Mouse (Mus musculus): ENCODE measurements around the gene Ajuba. TPM values are rescaled to one million over a fixed set of nuclear protein-coding genes. Genes with fewer than 3 reads are reported as not detected.

The Ajuba gene
- total RNA-seq, 4 experiments from 2014 or later: 1.3 to 2.4 (median 1.7) TPM

DNA sequence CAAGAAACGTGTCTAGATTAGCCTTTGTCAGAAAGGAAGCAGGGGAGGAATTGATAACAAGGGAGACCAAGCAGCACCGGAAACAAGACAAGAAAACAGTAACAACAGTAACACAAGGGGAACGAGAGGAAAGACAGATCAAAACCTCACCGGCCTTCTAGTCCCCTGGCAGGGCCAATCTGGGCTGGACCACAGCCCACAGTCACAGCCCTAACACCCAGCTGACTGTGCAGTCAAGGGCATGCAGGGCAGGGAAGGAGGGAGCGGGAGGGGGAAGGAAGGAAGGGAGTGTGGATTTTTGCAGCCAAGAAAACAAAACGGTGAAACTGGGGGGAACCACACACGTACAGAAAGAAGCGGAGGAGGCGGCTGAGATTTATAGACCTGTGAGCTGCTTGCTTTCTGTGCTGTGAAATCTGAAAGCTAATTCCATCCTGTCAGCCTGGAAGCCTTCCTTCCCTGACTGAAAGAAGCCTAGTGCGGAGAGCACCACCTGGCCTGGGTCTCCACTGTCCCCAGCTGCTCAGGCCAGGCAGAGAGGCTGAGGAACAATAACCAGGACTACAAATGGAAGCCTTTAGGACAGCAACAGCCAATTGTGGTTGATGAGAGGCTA lies 15.1 kb upstream of the Ajuba start:
- DNase-seq (ENCODE audit: low spot score in 2 of 2): peak in 1 of 2 experiments; percentile 55

- DNase-seq (ENCODE audit: low spot score in 2 of 2): no peak
Observed at GRCm38 (mm10) chr14:54591056-54591455, 13.7 kb upstream of the Ajuba start.

DNA sequence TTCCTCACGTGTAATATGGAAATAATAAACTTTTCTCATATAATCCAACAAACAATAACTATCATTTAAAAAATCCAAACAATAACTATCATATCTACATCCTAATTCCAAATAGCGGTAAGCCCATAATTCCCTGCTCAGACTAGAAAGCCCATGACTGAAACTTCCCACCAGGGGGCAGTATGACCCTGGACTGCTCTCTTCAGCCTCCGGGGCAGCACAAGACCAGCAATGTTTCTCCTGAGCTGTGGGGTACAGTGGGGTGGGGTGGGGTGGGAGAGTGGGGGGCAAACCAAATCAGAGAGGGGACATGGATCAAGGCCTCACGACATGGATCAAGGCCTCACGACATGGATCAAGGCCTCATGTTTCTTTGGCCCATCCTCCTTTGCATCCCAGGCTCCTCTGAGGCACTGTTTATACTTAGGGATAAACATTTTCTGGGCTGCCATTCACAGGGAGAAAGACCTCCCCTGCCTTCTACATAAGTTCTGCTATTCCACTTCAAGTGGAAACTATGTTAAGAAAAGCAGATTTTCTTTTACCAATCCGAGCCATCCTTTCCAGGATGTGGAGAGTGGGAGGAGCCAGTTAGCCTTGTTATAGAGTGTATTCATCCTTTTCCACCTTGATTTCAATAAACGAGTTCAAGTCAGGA lies 6.5 kb upstream of the Ajuba start:
- DNase-seq (ENCODE audit: low spot score in 2 of 2): no peak

GRCm38 (mm10) chr14:54582536-54582935 lies 5.2 kb upstream of the Ajuba start:
- no peak for DNase-seq (ENCODE audit: low spot score in 2 of 2)

- DNase-seq (ENCODE audit: low spot score in 2 of 2): no peak
Observed at GRCm38 (mm10) chr14:54579638-54580037, 2.3 kb upstream of the Ajuba start.

GRCm38 (mm10) chr14:54578063-54578462 lies 705 bp upstream of the Ajuba start:
- DNase-seq (ENCODE audit: low spot score in 2 of 2): no peak

- no peak for DNase-seq (ENCODE audit: low spot score in 2 of 2)
Observed at GRCm38 (mm10) chr14:54576241-54577088, 893 bp downstream of the Ajuba start.

- DNase-seq (ENCODE audit: low spot score in 2 of 2): no peak
Observed at GRCm38 (mm10) chr14:54575631-54576030, 1.7 kb downstream of the Ajuba start.

- no peak for DNase-seq (ENCODE audit: low spot score in 2 of 2)
Observed at GRCm38 (mm10) chr14:54575031-54575430, 2.3 kb downstream of the Ajuba start.

GRCm38 (mm10) chr14:54574253-54574652 lies 3.1 kb downstream of the Ajuba start:
- no peak for DNase-seq (ENCODE audit: low spot score in 2 of 2)

DNA sequence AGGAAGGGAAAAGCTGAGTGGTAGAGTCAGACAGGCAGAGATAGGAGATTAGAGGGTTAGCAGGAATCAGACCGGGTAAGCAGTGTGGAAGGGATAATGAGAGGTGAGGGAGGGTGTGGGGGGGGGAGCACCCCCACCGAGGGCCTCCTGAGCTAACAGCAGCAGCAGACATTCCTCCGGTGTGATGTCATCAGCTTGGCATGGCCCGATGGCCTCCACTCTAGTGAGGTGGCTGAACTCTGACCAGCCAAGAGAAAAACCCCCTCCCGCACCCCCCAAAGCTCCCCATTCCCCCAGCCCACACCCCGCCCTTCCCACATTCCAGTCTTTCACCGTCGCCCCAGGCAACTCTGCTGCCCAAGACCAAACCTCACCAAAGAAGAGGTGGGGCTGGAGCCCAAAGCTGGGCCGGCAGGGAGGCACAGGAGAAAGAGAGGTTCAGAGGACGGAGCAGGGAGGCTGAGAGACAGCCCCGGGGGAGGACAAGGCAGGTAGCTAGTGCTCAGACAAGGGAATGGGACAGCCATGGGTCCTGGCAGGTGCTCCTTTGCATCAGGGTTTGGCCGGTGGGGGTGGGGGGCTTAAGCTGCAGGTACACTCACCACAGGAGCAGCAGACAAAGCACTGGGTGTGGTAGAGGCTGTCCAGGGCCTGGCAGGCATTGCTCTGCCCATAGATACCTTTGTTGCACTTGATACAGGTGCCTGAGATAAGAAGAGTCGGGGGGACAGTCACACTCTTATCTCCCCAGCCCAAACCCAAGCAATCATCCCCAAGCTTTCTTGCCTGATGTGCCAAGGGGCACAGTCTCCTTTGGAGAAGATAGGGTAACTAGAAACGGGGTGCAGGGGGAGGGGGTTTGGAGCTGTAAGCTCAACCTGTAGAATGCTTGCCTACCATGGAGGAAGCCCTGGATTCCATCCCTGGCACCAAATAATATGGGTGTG lies 4.3 kb downstream of the Ajuba start:
- DNase-seq (ENCODE audit: low spot score in 2 of 2): no peak

GRCm38 (mm10) chr14:54572122-54572521 lies 5.2 kb downstream of the Ajuba start:
- no peak for DNase-seq (ENCODE audit: low spot score in 2 of 2)

GRCm38 (mm10) chr14:54569451-54570392 lies 7.6 kb downstream of the Ajuba start:
- no peak for DNase-seq (ENCODE audit: low spot score in 2 of 2)

- peak in 1 of 2 experiments; percentile 66 for DNase-seq (ENCODE audit: low spot score in 2 of 2)
Observed at GRCm38 (mm10) chr14:54568694-54569414, 8.5 kb downstream of the Ajuba start.

DNA sequence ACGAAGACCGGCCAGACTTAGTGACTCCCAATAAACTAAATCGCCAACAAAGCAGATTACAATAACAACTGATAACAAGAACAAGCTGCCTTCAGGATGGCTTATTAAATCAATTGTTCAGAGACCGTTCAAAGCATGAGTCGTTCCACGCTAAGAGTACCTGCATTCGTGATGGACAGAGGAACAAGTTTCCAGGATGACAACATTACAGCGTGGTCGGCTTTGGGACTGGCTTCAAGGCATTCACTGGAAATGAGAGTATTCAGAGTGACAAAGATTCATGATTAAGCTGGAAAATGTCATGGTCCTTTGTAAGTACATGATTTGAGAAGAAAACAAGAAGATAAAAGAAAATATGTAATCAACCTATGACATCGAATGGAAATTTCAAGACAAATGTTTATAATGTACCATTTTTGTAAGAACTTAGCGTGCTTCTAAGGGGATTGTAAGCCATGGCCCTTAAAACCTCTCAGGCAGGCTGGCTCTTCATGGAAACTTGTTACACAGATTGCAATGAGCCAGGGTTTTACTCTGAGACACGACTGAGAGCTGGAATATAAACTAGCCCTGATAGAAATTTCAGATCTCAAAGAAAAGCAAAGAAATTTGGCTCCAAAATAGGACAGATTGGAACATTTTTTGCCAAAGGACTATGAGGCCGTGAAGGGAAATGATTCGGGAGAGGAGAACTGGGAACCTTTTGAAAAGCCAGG lies 16.7 kb downstream of the Ajuba start:
- no peak for DNase-seq (ENCODE audit: low spot score in 2 of 2)

DNA sequence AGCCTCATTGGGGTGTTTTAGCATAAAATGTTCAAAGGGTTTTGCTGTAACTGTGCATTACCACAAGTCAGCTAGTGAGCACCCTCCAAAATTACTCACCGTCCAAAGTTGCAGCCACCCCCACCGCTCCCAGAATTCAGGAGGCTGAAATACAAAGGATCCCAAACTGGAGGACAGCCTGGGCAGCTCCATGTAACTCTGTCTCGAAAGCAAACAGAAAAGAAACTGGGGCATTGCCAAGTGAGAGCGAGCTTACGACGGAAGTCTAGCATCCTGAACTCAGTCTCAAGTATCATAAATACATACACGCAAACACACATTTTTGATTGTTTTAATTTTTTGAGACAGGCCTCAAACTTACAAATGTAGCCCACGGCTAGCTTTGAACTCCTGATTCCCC lies 20.0 kb downstream of the Ajuba start:
- no peak for DNase-seq (ENCODE audit: low spot score in 2 of 2)

- DNase-seq (ENCODE audit: low spot score in 2 of 2): peak in 1 of 2 experiments; percentile 39
Observed at GRCm38 (mm10) chr14:54553975-54554769, 23.2 kb downstream of the Ajuba start, which contains the start of gene Haus4. Gene Haus4 (minus strand): TSS chr14:54554616.
